Mouse (Mus musculus): ENCODE measurements around the gene Nanog. TPM values are rescaled to one million over a fixed set of nuclear protein-coding genes. Genes with fewer than 3 reads are reported as not detected.

The Nanog gene
- total RNA-seq, 2 experiments from 2014 or later: not detected

GRCm38 (mm10) chr6:122761011-122761599 lies 53.8 kb downstream of the Nanog start:
- ATAC-seq (replicated peaks; ENCODE audit: low FRiP score, poor library complexity, severe bottlenecking): no peak

GRCm38 (mm10) chr6:122761901-122762300 lies 54.6 kb downstream of the Nanog start:
- no peak for ATAC-seq (replicated peaks; ENCODE audit: low FRiP score, poor library complexity, severe bottlenecking)

- no peak for ATAC-seq (replicated peaks; ENCODE audit: low FRiP score, poor library complexity, severe bottlenecking)
Measured at GRCm38 (mm10) chr6:122762480-122762879, 55.2 kb downstream of the Nanog start.

- ATAC-seq (replicated peaks; ENCODE audit: low FRiP score, poor library complexity, severe bottlenecking): no peak
Measured at GRCm38 (mm10) chr6:122762952-122763700, 55.8 kb downstream of the Nanog start.

GRCm38 (mm10) chr6:122763844-122764445 lies 56.7 kb downstream of the Nanog start:
- no peak for ATAC-seq (replicated peaks; ENCODE audit: low FRiP score, poor library complexity, severe bottlenecking)

Other genes with a start within 250 kb of the Nanog start
- not detected in 2 replicates for gene Rimklb, start 208.7 kb upstream of the Nanog start, total RNA-seq (2015; ENCODE audit: low replicate concordance)
- not detected in 2 replicates for gene Rimklb, start 208.7 kb upstream of the Nanog start, total RNA-seq (2017; ENCODE audit: low replicate concordance)
- gene Mfap5, start 201.6 kb upstream of the Nanog start, total RNA-seq (2015; ENCODE audit: low replicate concordance): not detected in 2 replicates
- not detected in 2 replicates for gene Mfap5, start 201.6 kb upstream of the Nanog start, total RNA-seq (2017; ENCODE audit: low replicate concordance)
- gene Aicda, start 153.7 kb upstream of the Nanog start, total RNA-seq (2015; ENCODE audit: low replicate concordance): not detected in 2 replicates
- not detected in 2 replicates for gene Aicda, start 153.7 kb upstream of the Nanog start, total RNA-seq (2017; ENCODE audit: low replicate concordance)
- gene Apobec1, start 105.0 kb upstream of the Nanog start, total RNA-seq (2015; ENCODE audit: low replicate concordance): 11.5 and 16.5 TPM in 2 replicates
- 12.0 and 23.2 TPM in 2 replicates for gene Apobec1, start 105.0 kb upstream of the Nanog start, total RNA-seq (2017; ENCODE audit: low replicate concordance)
- gene Gdf3, start 97.4 kb upstream of the Nanog start, total RNA-seq (2015; ENCODE audit: low replicate concordance): 3.6 TPM in 1 of 2 replicates, not detected in the other
- 0.51 and 0.98 TPM in 2 replicates for gene Gdf3, start 97.4 kb upstream of the Nanog start, total RNA-seq (2017; ENCODE audit: low replicate concordance)
- gene Dppa3, start 81.1 kb upstream of the Nanog start, total RNA-seq (2015; ENCODE audit: low replicate concordance): not detected in 2 replicates
- not detected in 2 replicates for gene Dppa3, start 81.1 kb upstream of the Nanog start, total RNA-seq (2017; ENCODE audit: low replicate concordance)
- 7.5 and 15.7 TPM in 2 replicates for gene Slc2a3, start 94.2 kb downstream of the Nanog start, total RNA-seq (2015; ENCODE audit: low replicate concordance)
- 19.1 and 19.4 TPM in 2 replicates for gene Slc2a3, start 94.2 kb downstream of the Nanog start, total RNA-seq (2017; ENCODE audit: low replicate concordance)
- 1.3 and 11.5 TPM in 2 replicates for gene Foxj2, start 112.4 kb downstream of the Nanog start, total RNA-seq (2015; ENCODE audit: low replicate concordance)
- gene Foxj2, start 112.4 kb downstream of the Nanog start, total RNA-seq (2017; ENCODE audit: low replicate concordance): 0.70 and 4.4 TPM in 2 replicates
- gene C3ar1, start 148.7 kb downstream of the Nanog start, total RNA-seq (2015; ENCODE audit: low replicate concordance): 0.21 TPM in 1 of 2 replicates, not detected in the other
- 0.42 and 0.43 TPM in 2 replicates for gene C3ar1, start 148.7 kb downstream of the Nanog start, total RNA-seq (2017; ENCODE audit: low replicate concordance)
- gene Necap1, start 167.0 kb downstream of the Nanog start, total RNA-seq (2015; ENCODE audit: low replicate concordance): 6.9 and 15.0 TPM in 2 replicates
- gene Necap1, start 167.0 kb downstream of the Nanog start, total RNA-seq (2017; ENCODE audit: low replicate concordance): 6.3 and 16.8 TPM in 2 replicates
- gene Clec4a1, start 214.4 kb downstream of the Nanog start, total RNA-seq (2015; ENCODE audit: low replicate concordance): 35.1 and 68.6 TPM in 2 replicates
- 7.2 and 10.0 TPM in 2 replicates for gene Clec4a1, start 214.4 kb downstream of the Nanog start, total RNA-seq (2017; ENCODE audit: low replicate concordance)
- gene Clec4a3, start 245.0 kb downstream of the Nanog start, total RNA-seq (2015; ENCODE audit: low replicate concordance): 25.0 and 26.8 TPM in 2 replicates
- gene Clec4a3, start 245.0 kb downstream of the Nanog start, total RNA-seq (2017; ENCODE audit: low replicate concordance): 15.6 and 18.1 TPM in 2 replicates